Mouse (Mus musculus): ENCODE results near the gene Minpp1. TPM values are rescaled to one million over a fixed set of nuclear protein-coding genes. Genes with fewer than 3 reads are reported as not detected.

The Minpp1 gene
- polyA plus RNA-seq, 1 experiment, result 10.7 TPM

GRCm38 (mm10) chr19:32529252-32529942 is 43.8 kb downstream of the Minpp1 start:
- Histone ChIP-seq H3K4me1 (ENCODE audit: control insufficient read depth, insufficient read depth, insufficient read length, low read length) (no peaks in the 10 kb centered on the region), H3K27ac (replicated peaks; ENCODE audit: low read depth, low read length) (no peak overlapping the region), H3K4me3 (ENCODE audit: insufficient read depth, low read depth, low read length) (no peak overlapping the region)

GRCm38 (mm10) chr19:32530296-32530695 is 44.7 kb downstream of the Minpp1 start:
- Histone ChIP-seq H3K27ac (replicated peaks; ENCODE audit: low read depth, low read length) (no peak overlapping the region), H3K4me3 (ENCODE audit: insufficient read depth, low read depth, low read length) (no peak overlapping the region)

GRCm38 (mm10) chr19:32532331-32532730 is 46.8 kb downstream of the Minpp1 start:
- H3K4me1 ChIP-seq (ENCODE audit: control insufficient read depth, insufficient read depth, insufficient read length, low read length), result no peaks in the 10 kb centered on the region
- no peak overlapping the region for H3K27ac ChIP-seq (replicated peaks; ENCODE audit: low read depth, low read length)
- H3K4me3 ChIP-seq (ENCODE audit: insufficient read depth, low read depth, low read length), result no peak overlapping the region

More at GRCm38 (mm10) chr19:32530296-32530695, 44.7 kb downstream of the Minpp1 start:
- no peaks in the 10 kb centered on the region for H3K4me1 ChIP-seq (ENCODE audit: control insufficient read depth, insufficient read depth, insufficient read length, low read length)

- no peaks in the 10 kb centered on the region for H3K4me1 ChIP-seq (ENCODE audit: control insufficient read depth, insufficient read depth, insufficient read length, low read length)
- H3K4me3 ChIP-seq (ENCODE audit: insufficient read depth, low read depth, low read length), result no peak overlapping the region
- H3K27ac ChIP-seq (replicated peaks; ENCODE audit: low read depth, low read length), result no peak overlapping the region
Measured at GRCm38 (mm10) chr19:32532737-32533505, 47.4 kb downstream of the Minpp1 start.

GRCm38 (mm10) chr19:32534887-32535286 is 49.3 kb downstream of the Minpp1 start:
- Histone ChIP-seq H3K4me1 (ENCODE audit: control insufficient read depth, insufficient read depth, insufficient read length, low read length) (no peaks in the 10 kb centered on the region), H3K4me3 (ENCODE audit: insufficient read depth, low read depth, low read length) (no peak overlapping the region), H3K27ac (replicated peaks; ENCODE audit: low read depth, low read length) (no peak overlapping the region)

GRCm38 (mm10) chr19:32542784-32543490 is 57.4 kb downstream of the Minpp1 start:
- H3K4me3 ChIP-seq (ENCODE audit: insufficient read depth, low read depth, low read length), result no peak overlapping the region
- H3K4me1 ChIP-seq (ENCODE audit: control insufficient read depth, insufficient read depth, insufficient read length, low read length), result no peaks in the 10 kb centered on the region; the same call in 1 of the 2 replicates
- no peak overlapping the region for H3K27ac ChIP-seq (replicated peaks; ENCODE audit: low read depth, low read length)

- Histone ChIP-seq H3K27ac (replicated peaks; ENCODE audit: low read depth, low read length) (no peak overlapping the region), H3K4me1 (ENCODE audit: control insufficient read depth, insufficient read depth, insufficient read length, low read length) (no peaks in the 10 kb centered on the region; the same call in 1 of the 2 replicates), H3K4me3 (ENCODE audit: insufficient read depth, low read depth, low read length) (no peak overlapping the region)
Measured at GRCm38 (mm10) chr19:32547396-32547795, 61.8 kb downstream of the Minpp1 start.

- Histone ChIP-seq H3K4me1 (ENCODE audit: control insufficient read depth, insufficient read depth, insufficient read length, low read length) (no peaks in the 10 kb centered on the region; the same call in 1 of the 2 replicates), H3K27ac (replicated peaks; ENCODE audit: low read depth, low read length) (no peak overlapping the region), H3K4me3 (ENCODE audit: insufficient read depth, low read depth, low read length) (no peak overlapping the region)
Measured at GRCm38 (mm10) chr19:32548202-32548601, 62.6 kb downstream of the Minpp1 start.

- Histone ChIP-seq H3K4me3 (ENCODE audit: insufficient read depth, low read depth, low read length) (no peak overlapping the region), H3K4me1 (ENCODE audit: control insufficient read depth, insufficient read depth, insufficient read length, low read length) (no peaks in the 10 kb centered on the region), H3K27ac (replicated peaks; ENCODE audit: low read depth, low read length) (no peak overlapping the region)
Measured at GRCm38 (mm10) chr19:32550446-32550845, 64.9 kb downstream of the Minpp1 start.

- Histone ChIP-seq H3K27ac (replicated peaks; ENCODE audit: low read depth, low read length) (no peak overlapping the region), H3K4me3 (ENCODE audit: insufficient read depth, low read depth, low read length) (no peak overlapping the region), H3K4me1 (ENCODE audit: control insufficient read depth, insufficient read depth, insufficient read length, low read length) (no peaks in the 10 kb centered on the region)
Measured at GRCm38 (mm10) chr19:32551442-32551841, 65.9 kb downstream of the Minpp1 start.

- Histone ChIP-seq H3K4me1 (ENCODE audit: control insufficient read depth, insufficient read depth, insufficient read length, low read length) (no peaks in the 10 kb centered on the region), H3K4me3 (ENCODE audit: insufficient read depth, low read depth, low read length) (no peak overlapping the region), H3K27ac (replicated peaks; ENCODE audit: low read depth, low read length) (no peak overlapping the region)
Measured at GRCm38 (mm10) chr19:32552106-32552505, 66.5 kb downstream of the Minpp1 start.

GRCm38 (mm10) chr19:32553310-32553709 is 67.7 kb downstream of the Minpp1 start:
- Histone ChIP-seq H3K4me3 (ENCODE audit: insufficient read depth, low read depth, low read length) (no peak overlapping the region), H3K4me1 (ENCODE audit: control insufficient read depth, insufficient read depth, insufficient read length, low read length) (no peaks in the 10 kb centered on the region), H3K27ac (replicated peaks; ENCODE audit: low read depth, low read length) (no peak overlapping the region)

GRCm38 (mm10) chr19:32555257-32555656 is 69.7 kb downstream of the Minpp1 start:
- Histone ChIP-seq H3K4me1 (ENCODE audit: control insufficient read depth, insufficient read depth, insufficient read length, low read length) (no peaks in the 10 kb centered on the region), H3K27ac (replicated peaks; ENCODE audit: low read depth, low read length) (no peak overlapping the region), H3K4me3 (ENCODE audit: insufficient read depth, low read depth, low read length) (no peak overlapping the region)
